Mouse (Mus musculus) stomach, postnatal 0 days (tissue): ENCODE data around the gene Zfp119a.

Experiments
- CTCF ChIP-seq: IDR thresholded peaks from 2 replicates; pipeline ENCODE4 v1.5.1; 2016; ENCODE audit warnings: antibody characterized with exemption, low read depth, mild to moderate bottlenecking, moderate library complexity
- EP300 ChIP-seq: optimal IDR thresholded peaks from 2 replicates; pipeline ENCODE3; 2016; ENCODE audit warnings: antibody characterized with exemption

DNA sequence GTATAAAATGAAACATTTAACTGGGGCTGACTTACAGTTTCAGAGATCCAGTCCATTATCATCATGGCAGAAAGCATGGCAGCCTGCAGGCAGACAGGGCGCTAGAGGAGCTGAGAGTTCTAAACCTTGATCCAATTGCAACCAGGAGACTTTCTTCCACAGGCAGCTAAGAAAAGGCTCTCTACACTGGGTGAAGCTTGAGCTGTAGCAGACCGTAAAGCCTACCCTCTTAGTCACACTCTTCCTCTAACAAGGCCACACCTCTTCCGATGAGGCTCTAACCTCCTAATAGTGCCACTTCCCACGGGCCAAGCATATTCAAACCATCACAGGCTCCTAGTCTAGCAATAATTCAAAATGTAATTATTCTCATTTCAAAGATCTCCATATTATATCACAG, 1.5 kb downstream of the Zfp119a start:
- TF ChIP-seq EP300: no peak
- no peak for TF ChIP-seq CTCF
